Mouse (Mus musculus): ENCODE results near the gene Zbtb1. TPM values are rescaled to one million over a fixed set of nuclear protein-coding genes. Genes with fewer than 3 reads are reported as not detected.

Gene Zbtb1
- total RNA-seq (2015) (14.8 and 17.7 TPM in 2 replicates), total RNA-seq (2017) (12.7 and 18.0 TPM in 2 replicates)

DNA sequence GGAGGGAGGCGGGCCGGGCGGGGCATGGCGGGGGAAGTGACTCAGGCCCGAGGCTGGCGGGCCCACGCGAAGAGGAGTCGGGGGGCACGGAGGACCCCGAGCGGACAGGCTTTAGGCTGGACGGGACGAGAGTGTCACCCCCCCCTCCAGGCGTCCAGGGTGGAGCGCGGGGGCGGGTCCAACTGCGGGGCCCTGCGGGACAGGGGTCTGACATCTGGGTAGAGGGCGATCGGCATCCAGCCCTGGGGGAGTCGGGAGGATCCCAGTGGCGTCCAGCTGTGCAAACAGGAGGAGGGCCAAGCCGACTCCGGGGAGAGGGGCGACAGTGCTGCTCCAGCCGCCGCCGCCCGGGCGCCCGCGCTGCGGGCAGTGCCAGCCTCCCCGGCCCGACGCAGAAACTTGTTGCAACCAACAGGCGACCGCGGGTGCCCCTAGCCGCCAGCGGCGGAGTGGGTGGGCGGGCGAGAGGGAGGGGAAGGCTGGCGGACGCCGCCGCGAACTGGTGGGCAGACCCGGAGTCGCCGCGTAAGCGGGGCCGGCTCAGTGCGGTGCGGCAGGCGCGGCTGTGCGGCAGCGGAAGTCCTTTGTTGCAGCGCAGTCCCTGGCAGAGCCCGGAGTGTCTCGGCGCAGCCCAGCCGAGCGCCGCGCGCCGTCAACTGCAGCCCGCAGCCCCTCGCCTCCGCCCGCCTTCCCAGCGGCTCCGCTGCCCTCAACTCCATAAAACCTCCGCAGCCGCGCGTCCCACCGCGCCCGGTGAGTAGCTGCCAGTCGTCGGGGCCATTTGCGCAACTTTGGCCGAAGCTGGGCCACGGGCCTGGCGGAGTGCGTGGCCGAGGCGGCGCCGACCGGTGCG lies at the start of gene Zbtb1:
Gene Zbtb1 (plus strand): TSS at position 289 of the 853 bp plus-strand sequence.
- peak; percentile 33 for ATAC-seq (replicated peaks; ENCODE audit: poor library complexity)

DNA sequence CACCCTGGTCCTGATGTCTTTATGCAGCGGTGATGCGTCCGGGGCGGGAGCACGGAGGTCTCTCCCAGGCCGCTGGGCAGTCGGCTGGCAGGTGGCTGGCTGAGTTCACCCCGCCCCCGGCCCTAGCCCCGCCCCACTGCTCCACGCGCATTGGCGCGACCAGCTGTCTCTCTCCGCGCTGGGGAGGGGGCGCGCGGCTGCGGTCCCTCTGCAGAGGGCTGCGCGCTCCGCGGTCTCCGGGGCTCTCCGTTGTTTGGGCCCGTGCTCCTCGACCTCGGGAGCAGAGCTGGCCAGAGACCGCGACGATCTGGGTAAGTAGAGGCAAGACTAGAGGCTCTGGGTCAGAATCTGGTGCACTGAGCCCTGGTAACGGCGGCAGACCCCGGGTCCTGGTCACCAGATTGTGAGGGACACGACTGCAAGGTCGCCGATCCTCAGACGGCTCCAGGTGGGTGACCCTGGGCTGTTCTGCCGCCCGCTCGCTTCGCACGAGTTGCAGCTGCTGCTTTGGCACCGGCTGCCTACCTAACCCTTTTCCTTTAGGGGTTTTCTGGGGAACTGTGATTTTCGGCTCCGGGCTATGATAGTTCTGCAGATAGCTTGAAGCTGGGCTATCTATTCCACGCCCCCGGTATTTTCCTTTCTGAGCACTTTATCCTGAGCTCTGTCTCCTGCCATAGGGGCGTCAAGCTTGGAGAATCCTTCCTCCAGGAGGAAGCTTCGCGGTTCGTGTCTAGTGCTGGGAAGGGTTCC lies 45.2 kb upstream of the Zbtb1 start, which contains the start of gene Akap5:
Gene Akap5 (plus strand): TSS at position 213 of the 753 bp plus-strand sequence.
- peak; percentile 53 for ATAC-seq (replicated peaks; ENCODE audit: poor library complexity)

DNA sequence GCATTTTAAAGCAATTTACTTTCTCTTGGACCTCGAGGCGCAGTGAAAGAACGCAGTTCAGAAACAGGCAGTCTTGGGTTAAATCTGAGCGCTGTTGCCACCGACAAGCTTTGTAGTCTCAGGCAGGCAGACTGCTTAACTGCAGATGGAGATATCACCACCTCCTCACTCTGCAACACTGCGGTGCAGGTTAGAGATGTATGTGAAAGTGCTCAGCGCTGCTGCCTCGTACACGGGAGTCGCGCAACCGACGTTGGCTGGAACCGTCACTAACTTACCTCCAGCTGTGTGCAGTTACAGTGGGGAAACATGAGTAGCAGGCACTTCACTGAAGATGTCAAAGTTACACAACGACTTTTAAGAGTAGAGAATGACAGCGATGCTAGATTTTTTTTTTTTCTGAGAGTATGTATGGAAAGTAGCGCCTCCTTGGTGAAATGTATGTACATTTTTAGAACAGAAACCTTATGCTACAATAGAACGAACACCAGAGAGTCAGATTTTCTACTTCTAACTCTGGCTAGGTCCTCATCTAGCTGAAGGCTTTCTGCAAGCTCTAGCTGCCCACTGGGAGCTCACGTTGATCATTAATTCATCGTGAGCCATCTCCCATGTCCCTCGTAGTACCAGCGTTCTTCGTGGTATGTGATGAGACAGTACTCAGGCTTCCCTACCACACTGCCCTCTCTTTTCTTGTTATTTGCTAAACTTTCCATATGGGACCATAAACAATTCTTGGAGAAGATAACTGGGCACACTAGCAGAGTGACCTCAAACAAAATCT lies 43.4 kb upstream of the Zbtb1 start:
- ATAC-seq (replicated peaks; ENCODE audit: poor library complexity) = no peak

DNA sequence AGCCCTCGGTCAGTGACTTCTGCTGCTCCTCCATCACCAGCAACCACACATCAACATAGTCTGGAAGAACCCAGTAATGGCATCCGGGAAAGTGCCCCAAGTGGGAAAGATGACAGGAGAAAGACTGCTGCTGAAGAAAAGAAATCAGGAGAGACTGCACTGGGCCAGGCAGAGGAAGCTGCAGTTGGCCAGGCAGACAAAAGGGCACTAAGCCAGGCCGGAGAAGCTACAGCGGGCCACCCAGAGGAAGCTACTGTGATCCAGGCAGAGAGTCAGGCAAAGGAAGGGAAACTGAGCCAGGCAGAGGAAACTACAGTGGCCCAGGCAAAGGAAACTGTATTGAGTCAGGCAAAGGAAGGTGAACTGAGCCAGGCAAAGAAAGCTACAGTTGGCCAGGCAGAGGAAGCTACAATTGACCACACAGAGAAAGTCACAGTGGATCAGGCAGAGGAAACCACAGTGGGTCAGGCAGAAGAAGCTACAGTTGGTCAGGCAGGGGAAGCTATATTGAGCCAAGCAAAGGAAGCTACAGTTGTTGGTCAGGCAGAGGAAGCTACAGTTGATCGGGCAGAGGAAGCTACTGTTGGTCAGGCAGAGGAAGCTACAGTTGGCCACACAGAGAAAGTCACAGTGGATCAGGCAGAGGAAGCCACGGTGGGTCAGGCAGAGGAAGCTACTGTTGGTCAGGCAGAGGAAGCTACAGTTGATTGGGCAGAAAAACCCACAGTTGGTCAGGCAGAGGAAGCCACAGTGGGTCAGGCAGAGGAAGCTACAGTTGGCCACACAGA lies 41.3 kb upstream of the Zbtb1 start:
- peak; percentile 66 for ATAC-seq (replicated peaks; ENCODE audit: poor library complexity)

DNA sequence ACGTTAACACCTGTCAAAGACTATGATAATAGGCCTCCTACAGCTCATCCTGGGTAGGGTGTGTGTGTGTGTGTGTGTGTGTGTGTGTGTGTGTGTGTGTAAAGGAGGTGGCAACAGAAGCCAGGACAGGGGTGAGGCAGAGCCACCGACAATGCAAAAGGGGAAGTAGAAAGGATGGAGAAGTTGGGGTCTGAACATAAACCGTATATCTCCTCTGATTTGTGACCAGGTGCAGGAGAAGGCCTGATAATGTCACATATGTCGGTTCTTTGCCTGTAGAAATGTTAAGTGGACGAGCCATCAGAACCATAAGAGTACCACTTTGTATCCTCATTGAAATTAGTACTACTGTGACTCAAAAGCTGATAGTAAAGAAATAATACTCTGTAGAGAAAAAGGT lies 36.4 kb upstream of the Zbtb1 start:
- no peak; the same call in 1 of the 2 replicates for ATAC-seq (replicated peaks; ENCODE audit: poor library complexity)

DNA sequence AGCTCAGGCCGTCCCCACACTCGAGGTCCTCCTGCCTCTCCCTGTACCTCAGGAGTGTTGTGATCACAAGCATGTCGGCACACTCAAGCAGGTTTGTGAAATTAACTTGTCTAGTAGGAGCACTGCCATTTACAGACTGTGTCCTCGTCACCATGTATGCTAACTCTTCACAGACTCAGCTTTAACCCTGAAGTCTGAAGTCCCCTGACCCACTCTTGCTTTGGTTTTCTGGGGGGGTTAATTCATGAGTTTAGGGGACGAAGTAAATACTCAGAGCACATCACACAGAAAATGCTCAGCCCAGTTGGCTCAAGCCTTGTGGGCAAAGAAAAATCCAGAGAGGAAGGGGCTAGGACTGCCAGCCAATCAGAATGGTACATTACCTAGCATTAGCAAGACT lies 34.4 kb upstream of the Zbtb1 start:
- ATAC-seq (replicated peaks; ENCODE audit: poor library complexity) = no peak

DNA sequence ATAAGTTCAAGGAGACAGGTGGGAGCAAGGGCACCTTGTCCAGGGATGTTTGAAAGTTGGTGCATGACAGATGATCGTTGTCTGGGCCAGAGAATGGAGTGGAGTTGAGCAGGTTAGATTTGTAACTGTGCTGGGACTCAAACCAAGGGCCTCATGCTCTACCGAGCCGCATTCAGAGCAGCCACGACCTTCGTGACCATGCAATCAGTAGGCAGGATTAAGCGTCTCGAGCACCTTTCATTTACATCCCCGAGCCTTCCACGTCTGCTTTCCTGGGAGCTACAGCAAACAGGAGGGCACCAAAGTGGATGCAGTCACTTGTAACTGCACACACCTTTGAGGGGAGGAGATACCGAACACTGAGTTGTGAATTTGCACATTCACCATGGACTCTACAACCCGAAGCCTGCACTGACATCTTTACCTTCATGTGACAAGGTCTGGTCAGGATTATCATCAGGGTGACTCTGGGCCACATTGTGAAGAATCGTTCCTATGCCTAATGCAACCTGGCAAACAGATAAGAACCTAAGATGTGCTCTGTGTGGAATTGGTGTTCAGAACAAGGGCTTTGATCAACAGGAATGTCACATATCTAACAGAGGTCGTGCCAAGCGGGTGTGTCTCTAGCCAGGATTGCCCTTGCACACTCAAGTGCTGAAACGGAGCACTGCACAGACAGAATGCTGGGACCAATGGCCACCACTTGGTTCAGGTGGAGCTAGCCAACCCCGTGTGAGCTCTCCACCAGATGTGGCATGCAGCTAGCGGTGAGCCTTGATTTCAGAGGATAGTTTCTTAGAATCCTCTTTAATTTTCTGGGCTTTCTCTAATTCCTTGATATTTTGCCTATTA lies 33.7 kb upstream of the Zbtb1 start:
- ATAC-seq (replicated peaks; ENCODE audit: poor library complexity) = 0 out of 2 replicates have a peak, but pooled peaks have one; percentile 20

DNA sequence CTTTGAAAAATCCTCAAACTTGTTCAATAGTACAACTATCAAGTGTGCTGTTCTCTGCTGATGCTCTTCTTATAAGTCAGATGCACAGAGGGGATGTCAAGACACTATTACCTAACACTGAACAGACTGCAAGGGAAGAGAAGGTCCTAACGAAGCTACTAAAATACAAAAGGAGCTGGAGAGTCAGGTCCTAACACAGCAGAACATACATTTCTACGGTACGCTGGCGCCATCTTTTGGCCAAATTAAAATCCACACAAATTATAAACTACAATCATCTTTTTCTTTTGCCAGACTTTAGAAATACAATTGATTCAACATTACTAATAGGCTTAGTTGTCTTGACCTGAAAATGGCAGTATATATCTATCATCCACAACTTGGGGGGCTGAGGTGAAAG lies 29.0 kb upstream of the Zbtb1 start:
- ATAC-seq (replicated peaks; ENCODE audit: poor library complexity) = peak; percentile 78

DNA sequence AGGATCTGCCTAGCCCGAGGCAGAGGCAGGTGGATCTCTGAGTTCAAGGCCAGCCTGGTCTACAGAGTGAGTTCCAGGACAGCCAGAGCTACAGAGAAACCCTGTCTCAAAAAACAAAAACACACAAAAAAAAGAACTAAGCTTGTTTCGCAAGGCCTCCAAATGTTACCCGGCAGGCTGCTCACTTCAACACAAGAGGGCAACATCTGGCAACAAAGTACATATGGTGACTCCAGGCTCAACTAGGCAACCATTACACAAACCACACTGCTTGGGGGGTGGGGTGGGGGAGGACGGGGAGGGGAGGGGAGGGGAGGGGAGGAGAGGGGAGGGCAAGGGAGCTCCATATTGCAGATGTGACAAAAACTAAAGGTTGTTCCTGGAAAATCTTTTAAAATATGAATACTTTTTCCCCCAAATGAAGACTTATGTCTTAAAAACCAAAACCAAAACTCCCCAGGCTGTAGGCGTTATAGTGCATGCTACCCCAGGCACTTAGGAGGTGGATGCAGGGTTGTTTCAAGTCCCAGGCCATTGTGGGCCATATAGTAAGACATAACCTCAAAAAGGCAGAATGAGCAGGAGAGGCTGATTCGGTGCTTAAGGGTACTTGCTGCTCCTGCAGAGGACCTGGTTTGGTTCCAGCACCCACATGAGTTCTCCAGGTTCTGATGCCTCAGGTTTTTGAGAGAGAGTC lies 24.2 kb upstream of the Zbtb1 start:
- ATAC-seq (replicated peaks; ENCODE audit: poor library complexity) = peak; percentile 92

DNA sequence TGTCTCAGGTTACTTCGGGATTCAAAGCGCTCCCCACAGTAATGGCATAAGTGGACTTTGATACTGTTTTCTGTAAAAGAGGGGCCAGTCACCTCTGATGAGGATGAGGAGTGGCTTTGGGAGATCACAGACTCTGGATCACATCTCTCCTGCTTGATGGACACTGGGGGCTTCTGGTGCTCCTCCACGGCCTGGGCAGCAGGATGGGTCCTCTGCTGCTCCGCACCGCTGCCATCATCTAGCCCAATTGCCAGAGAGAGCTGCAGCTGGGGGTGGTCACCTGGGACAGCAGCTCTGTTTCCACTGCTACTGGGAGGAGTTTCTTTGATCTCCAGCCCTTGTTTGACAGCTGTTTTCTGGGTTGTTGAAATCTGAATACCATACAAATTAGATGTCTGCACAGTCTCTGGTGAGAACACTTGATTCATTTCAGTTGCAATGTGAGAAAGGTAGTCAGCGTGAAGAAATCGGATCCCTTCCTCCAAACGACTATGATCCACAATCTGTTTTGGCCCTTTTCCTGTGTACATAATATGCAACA lies 20.3 kb upstream of the Zbtb1 start:
- no peak for ATAC-seq (replicated peaks; ENCODE audit: poor library complexity)

DNA sequence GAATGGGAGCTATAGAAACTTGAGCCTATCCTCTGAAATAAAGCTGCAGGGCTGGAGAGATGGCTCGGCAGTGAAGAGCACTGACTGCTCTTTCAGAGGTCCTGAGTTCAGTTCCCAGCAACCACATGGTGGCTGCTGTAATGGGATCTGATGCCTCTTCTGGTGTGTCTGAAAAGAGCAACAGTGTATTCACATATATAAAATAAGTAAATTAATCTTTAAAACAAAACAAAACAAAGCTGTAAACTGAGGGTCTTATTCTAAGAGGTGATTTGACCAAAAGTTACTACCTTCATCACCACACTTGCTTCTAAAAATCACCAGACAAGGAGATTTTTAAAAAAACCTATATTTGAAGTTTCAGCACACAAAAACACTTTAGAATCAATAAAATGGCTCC lies 9.2 kb upstream of the Zbtb1 start:
- no peak for ATAC-seq (replicated peaks; ENCODE audit: poor library complexity)

DNA sequence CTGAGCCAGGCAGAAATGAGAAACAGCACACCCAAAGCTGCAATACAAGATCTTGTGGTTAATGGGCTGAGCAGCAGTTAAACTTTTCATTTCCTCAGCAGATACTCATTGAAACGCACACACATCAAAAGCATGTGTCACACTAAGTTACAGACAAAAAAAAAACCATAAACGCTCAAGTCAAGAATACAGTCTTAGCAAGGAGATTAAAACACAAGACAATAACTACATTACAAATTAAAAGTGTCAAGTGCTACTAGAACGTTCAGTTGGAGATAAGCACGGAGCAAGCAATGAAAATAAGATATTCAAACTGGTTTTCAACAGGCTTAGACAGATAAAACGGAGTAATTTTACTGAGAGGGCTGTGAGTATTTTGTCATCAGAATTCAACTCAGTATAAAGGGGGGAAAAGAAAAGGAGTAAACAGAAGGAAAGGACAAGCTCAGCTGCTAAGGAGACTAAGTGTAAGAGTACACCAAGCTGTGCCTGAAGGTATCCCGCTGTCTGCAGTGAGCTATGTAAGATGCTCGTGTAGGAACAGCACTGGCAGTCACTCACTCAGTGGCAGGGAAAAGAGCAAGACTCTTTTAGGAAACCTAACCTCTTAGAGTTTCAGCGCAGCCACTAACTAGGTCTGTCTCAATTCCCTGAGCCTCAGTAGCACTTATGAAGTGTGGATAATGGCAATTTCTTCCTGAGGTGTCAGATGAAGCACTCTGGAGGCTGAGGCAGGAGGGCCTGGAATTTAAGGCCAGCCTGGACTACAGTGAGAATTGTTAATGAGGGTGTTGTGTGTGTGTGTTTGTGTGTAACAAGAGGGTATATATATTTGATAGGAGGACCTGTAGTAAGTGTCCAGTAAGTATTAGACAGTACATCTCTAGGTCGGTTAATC lies 8.4 kb upstream of the Zbtb1 start:
- peak; percentile 78 for ATAC-seq (replicated peaks; ENCODE audit: poor library complexity)

DNA sequence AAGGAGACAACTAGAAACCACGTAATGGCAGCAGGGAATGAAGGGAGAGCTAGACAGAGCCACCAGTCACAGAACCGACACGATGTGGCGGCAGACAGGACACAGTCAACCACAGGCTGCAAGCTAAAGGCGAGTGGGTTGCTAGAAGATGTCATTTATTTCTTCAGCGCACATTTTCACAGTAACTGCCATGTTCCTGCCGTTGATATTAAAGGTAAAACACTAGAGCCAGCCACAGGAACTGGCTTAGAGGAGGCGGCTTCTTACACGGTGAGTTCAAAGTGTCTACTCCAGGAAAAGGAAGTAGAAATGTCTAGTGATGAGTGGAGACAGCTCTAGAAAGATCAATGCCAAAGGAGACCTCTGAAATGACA lies 7.8 kb upstream of the Zbtb1 start:
- ATAC-seq (replicated peaks; ENCODE audit: poor library complexity) = peak; percentile 17; the same call in 1 of the 2 replicates

DNA sequence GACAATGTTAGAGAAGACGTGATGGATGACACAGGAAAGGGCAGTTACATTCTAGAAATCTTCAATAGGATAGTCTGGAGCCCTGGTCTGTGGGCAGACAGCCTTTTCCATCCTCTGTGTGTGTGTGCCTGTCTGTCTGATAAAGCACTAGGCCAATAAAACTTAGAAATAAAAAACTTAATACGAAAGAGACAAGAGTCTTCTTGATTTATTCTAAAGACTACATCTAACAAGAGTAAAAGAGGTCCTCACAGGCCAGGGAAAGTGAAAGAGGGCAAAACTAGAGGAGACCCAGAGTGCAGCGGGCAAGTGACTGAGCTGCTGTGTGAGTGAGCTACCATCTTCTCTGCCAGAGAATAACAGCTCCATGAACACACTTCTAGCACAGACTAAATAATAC lies 3.8 kb upstream of the Zbtb1 start:
- no peak for ATAC-seq (replicated peaks; ENCODE audit: poor library complexity)

DNA sequence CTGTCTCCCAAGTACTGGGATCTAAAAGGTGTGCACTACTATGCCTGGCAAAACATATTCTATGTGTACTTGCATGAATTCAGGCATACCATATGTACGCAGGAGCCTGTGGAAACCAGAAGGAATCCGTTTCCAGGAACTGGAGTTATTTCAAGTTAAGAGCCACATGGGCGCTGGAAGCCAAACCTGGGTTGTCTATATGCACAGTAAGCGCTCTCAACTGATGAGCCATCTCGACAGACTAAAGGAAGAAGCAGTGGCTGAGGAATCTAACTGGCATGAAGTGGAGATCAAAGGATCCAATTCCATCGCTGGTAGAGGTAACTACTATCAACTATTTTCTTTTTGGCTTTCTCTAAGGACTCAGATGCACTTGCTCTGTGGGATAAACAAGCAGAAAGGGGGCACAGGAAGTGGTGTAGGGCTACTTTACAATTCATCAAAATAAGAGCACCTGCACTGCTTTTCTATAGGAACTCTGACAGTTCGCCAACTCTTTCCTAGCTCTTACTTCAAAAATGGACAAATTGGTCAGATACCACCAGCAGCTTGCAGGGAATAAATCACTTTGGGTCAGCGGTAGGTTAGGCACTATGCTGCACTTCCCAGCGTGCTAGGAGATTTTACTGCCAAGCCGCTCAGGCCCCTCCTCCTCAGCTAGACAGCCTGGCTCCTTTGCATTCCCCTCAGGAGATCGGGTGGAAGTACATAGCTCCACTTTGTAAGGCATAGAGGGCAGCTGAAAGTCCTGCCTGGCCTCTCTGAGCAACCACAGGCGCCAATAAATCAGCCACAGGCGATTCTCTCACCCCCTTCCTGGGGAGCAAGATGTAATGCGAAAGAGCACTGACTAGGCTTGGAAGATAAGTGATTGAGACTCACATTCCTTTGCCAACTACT lies 2.7 kb upstream of the Zbtb1 start:
- no peak for ATAC-seq (replicated peaks; ENCODE audit: poor library complexity)

DNA sequence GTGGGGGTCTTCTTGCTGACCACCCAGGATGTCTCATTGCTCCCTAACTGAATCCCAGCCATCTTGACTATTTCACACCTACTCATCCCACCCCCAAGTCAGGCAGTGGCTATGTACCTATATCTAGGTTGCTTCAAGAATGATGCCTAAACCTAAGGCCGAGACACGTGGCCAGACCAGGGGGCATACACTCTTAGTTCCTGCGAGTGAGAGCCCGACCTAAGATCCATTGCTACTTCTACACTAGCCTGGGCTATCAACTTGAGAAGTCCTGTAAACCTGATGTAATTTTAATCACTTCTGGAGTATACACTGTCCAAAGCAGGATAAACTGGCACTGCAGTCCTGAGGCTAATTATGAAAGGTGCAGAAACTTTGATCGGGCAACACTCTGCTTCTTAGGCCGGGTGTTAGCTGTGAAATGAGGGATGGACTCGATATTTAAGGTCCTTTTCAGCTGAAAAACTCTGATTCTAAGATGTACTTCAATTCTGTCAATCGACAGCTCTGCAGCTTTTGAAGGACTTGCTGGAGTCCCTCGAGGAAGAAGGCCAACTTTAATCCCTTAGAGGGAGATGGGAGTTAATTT lies 1.8 kb upstream of the Zbtb1 start:
- ATAC-seq (replicated peaks; ENCODE audit: poor library complexity) = no peak

Data from megakaryocyte progenitor cell, adult 5-6 weeks (primary cell).